Mouse (Mus musculus) hindbrain, postnatal 0 days (tissue): Measurements from ENCODE around the gene Crygn. TPM values are rescaled to one million over a fixed set of nuclear protein-coding genes. Genes with fewer than 3 reads are reported as not detected.

Source experiments
- ATAC-seq: fragments of 200-750 bp; cut with Nextera tagmentation; 2 replicates; pipeline ENCODE4 v1.8.0; 2017; ENCODE audit warnings: mild to moderate bottlenecking, moderate TSS enrichment, moderate library complexity
- DNase-seq: peaks from one replicate; pipeline ENCODE4 v3.0.0-alpha.2; 2015; ENCODE audit warnings: low spot score
- H3K27ac ChIP-seq: fragments of 300-500 bp; sonication (generic); 2 replicates; pipeline ENCODE4 v1.5.1; 2014; ENCODE audit warnings: mild to moderate bottlenecking
- H3K27me3 ChIP-seq: fragments of 300-500 bp; sonication (generic); 2 replicates; pipeline ENCODE4 v1.6.1; 2014; ENCODE audit warnings: low read length, mixed read lengths; ENCODE audit not compliant: insufficient read depth
- H3K36me3 ChIP-seq: fragments of 300-500 bp; sonication (generic); 2 replicates; pipeline ENCODE4 v1.6.1; 2014; ENCODE audit warnings: low read length, mixed read lengths; ENCODE audit not compliant: insufficient read depth
- H3K4me1 ChIP-seq: fragments of 300-500 bp; sonication (generic); 2 replicates; pipeline ENCODE4 v1.6.1; 2014; ENCODE audit warnings: antibody characterized with exemption, low read length, mixed read lengths; ENCODE audit not compliant: insufficient read depth
- H3K4me2 ChIP-seq: fragments of 300-500 bp; sonication (generic); 2 replicates; pipeline ENCODE4 v1.6.1; 2014; ENCODE audit warnings: low read depth, mild to moderate bottlenecking, low read length, moderate library complexity, mixed read lengths
- H3K4me3 ChIP-seq: fragments of 300-500 bp; sonication (generic); 2 replicates; pipeline ENCODE4 v1.5.1; 2014; ENCODE audit warnings: low read length
- H3K9ac ChIP-seq: fragments of 300-500 bp; sonication (generic); replicated peaks from 2 replicates; pipeline ENCODE4 v1.6.1; 2014; ENCODE audit warnings: mild to moderate bottlenecking, low read length, moderate library complexity, mixed read lengths
- H3K9me3 ChIP-seq: fragments of 300-500 bp; sonication (generic); 2 replicates; pipeline ENCODE4 v1.6.1; 2016; ENCODE audit warnings: low read length, mixed read lengths
- CTCF ChIP-seq: IDR thresholded peaks from 2 replicates; pipeline ENCODE4 v1.5.1; 2016; ENCODE audit warnings: antibody characterized with exemption, control low read depth, low read depth
- WGBS: fragments of 180-500 bp; shearing (Covaris S2); extraction: QIAGEN DNeasy Blood & Tissue Kit; methylation state at CpG from one replicate; pipeline ENCODE4 v1.1.7; 2014; 5-methylcytosine and 5-hydroxymethylcytosine counted together
- polyA plus RNA-seq: library from polyadenylated mRNA; unstranded; fragments of >200 nt; fragmentation: Nextera tagmentation; extraction: Ambion mirVana; gene quantifications from 2 replicates; pipeline ENCODE4 v1.2.1, GENCODE M21; 2015
- total RNA-seq: library from RNA; depleted of rRNA; stranded (reverse); fragments of >200 nt; gene quantifications from 2 replicates; pipeline ENCODE4 v1.2.3, GENCODE M21; 2014

The Crygn gene
- total and polyA plus RNA-seq, 2 experiments from 2014 or later = 5.4 TPM; not detected in 1

DNA sequence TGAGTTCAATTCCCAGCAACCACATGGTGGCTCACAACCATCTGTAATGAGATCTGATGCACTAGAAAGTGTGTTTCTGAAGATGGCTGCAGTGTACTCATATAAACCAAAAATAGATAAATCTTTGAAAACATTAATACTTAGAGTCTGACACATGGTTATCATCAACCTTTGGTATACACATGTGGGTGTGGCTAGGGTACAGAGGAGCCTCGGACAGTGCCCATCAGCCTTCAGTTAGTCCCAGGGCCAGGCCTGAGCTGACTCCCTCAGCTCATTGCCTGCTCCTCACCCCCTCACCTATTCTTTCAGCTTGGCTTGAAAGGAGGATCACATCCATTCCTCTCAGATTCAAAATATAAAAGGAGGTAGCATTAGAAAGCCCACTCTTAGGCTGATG is 19.3 kb downstream of the Crygn start:
- Histone ChIP-seq H3K4me2 (no peak overlapping the region), H3K4me1 (no peaks in the 10 kb centered on the region), H3K9ac (no peak overlapping the region), H3K36me3 (no peaks in the 10 kb centered on the region), H3K27me3 (no peaks in the 10 kb centered on the region), H3K27ac (no peak overlapping the region), H3K9me3 (no peaks in the 10 kb centered on the region), H3K4me3 (no peak overlapping the region)
- no peak for TF ChIP-seq CTCF
- 88% methylated on average over 1 of the region's 1 CpGs for WGBS
- ATAC-seq = no peak
- DNase-seq = no peak

DNA sequence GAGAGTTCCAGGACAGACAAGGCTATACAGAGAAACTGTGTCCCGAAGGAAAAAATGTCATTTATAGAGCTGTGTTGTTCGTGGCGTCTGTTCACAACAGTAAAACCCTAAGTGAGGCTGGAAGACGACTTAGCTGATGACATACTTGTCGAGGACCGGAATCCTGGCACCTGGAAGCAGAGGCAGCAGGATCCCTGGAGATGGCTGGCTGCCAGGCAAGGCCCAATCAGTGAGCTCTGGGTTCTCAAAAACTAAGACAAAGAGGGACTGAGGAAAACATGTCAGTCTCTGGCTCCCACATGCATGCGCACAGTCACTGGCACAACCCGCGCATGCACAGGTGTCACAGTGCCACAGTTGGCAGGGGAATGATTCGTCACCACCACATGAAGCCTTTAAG is 20.2 kb downstream of the Crygn start:
- DNase-seq (no peak), ATAC-seq (no peak)
- Histone ChIP-seq H3K4me2 (no peak overlapping the region), H3K36me3 (no peaks in the 10 kb centered on the region), H3K27ac (no peak overlapping the region), H3K27me3 (no peaks in the 10 kb centered on the region), H3K4me1 (no peaks in the 10 kb centered on the region), H3K9ac (no peak overlapping the region), H3K4me3 (no peak overlapping the region), H3K9me3 (no peaks in the 10 kb centered on the region)
- WGBS = 81% methylated on average over 10 of the region's 10 CpGs
- no peak for TF ChIP-seq CTCF

DNA sequence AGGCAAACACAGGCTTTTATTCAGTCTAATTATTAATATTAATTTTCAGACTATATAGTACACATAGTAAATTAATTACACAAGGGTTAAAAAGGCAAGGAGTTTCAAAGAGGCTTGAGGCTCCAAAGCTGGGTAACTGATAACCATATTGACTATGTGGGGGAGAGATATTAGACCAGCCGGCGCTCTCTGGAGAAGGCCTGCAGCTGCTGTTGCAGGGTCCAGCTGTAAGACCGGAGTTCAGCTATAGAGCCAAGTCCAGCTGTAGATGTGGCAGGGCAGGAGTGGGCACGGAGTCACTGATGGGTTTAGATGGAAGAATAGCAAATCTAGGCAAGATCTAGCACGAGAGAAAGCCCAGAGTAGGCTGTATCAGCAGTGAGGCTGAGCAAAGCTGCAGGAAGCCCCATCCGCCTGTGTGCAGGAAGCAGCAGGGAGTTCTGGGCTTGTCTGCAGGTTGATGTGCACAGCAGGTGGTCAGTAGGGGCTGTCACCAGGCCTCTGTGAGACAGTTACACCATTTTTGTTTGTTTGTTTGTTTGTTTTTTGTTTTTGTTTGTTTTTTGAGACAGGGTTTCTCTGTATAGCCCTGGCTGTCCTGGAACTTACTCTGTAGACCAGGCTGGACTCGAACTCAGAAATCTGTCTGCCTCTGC is 23.9 kb downstream of the Crygn start:
- Histone ChIP-seq H3K4me3 (no peak overlapping the region), H3K4me1 (peaks cover 12% of the 10 kb centered on the region; the same call in 1 of the 2 replicates), H3K27ac (no peak overlapping the region), H3K36me3 (no peaks in the 10 kb centered on the region), H3K9ac (no peak overlapping the region), H3K9me3 (no peaks in the 10 kb centered on the region), H3K27me3 (peaks cover 20% of the 10 kb centered on the region; the same call in 1 of the 2 replicates), H3K4me2 (no peak overlapping the region)
- 60% methylated on average over 7 of the region's 7 CpGs for WGBS
- DNase-seq (no peak), ATAC-seq (no peak)
- no peak for TF ChIP-seq CTCF

DNA sequence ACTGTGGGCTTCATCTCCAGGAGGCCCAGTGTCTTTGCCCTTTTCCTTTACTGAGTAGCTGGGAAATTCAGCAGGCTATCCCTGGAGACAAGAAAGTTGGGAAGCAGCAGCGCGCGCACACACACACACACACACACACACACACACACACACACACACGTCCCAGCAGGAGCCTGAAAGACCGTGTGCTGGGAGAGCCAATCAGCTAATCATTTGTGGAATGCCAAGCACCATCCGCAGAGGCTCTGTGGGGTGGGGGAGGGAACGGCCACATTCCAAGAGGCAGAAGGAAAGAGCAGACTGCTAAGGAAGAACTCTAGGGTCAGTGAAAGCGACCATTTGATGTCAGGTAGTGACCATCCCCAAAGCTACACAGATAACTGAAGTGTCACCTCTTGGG is 24.7 kb downstream of the Crygn start:
- ATAC-seq (no peak), DNase-seq (no peak)
- H3K27ac ChIP-seq = no peak overlapping the region
- H3K9me3 ChIP-seq = no peaks in the 10 kb centered on the region
- peaks cover 12% of the 10 kb centered on the region; the same call in 1 of the 2 replicates for H3K4me1 ChIP-seq
- no peak overlapping the region for H3K9ac ChIP-seq
- H3K4me3 ChIP-seq = no peak overlapping the region
- no peaks in the 10 kb centered on the region for H3K36me3 ChIP-seq
- 8% methylated on average over 8 of the region's 8 CpGs for WGBS
- TF ChIP-seq CTCF = no peak
- no peak overlapping the region for H3K4me2 ChIP-seq
- peaks cover 20% of the 10 kb centered on the region; the same call in 1 of the 2 replicates for H3K27me3 ChIP-seq

DNA sequence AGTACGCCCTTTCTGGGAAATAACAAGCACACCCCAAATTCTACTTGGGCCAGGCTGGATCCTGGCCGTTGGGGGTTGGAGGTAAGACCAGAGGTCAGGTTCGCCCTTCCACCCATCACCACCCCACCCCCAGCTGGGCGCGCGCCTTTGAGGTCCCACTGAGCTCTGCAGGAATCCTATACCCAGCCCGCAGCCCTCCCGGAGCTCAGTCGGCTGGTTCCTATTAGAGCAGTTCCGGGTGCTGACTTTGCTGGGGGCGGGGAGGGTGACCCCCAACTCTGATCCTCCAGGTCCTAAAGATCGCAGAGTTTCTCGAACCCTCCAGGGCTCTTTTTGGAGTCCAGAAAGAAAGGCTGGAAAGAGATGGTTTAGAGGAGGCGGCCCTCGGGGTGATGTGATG is 26.8 kb downstream of the Crygn start:
- peak overlapping the region; percentile 42 for H3K4me3 ChIP-seq
- no peak for ATAC-seq
- TF ChIP-seq CTCF = no peak
- no peaks in the 10 kb centered on the region for H3K9me3 ChIP-seq
- H3K27me3 ChIP-seq = peaks cover 20% of the 10 kb centered on the region; the same call in 1 of the 2 replicates
- WGBS = 7% methylated on average over 15 of the region's 15 CpGs
- H3K27ac ChIP-seq = peak overlapping the region; percentile 15; the same call in 1 of the 2 replicates
- H3K9ac ChIP-seq = peak overlapping the region; percentile 43; the same call in 1 of the 2 replicates
- peak overlapping the region; percentile 52 for H3K4me2 ChIP-seq
- H3K4me1 ChIP-seq = peaks cover 12% of the 10 kb centered on the region; the same call in 1 of the 2 replicates
- DNase-seq = no peak
- no peaks in the 10 kb centered on the region for H3K36me3 ChIP-seq

DNA sequence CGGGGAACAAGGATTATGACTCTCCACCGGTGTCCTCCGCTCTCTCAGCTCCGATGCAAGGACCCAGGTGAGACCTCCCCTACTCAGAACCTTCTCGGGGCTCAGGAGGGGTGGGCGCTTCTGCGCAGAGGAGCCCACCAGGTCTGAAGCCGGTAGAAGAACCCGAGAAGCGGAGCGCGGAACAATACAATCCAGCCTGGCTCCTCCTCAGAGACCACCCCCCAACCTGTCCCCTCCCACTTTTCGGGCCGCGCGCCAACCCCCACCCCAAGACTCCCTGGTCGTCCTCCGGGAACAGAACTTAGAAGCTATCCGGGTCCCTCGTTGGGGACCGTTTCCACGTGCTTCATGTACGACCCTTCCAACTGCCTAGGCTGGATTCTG is 27.3 kb downstream of the Crygn start, which contains the start of gene Wdr86:
Gene Wdr86 (minus strand): TSS at position 240 of the 384 bp plus-strand sequence.
- Histone ChIP-seq H3K4me2 (peak within 1 kb of the TSS; percentile 52), H3K9ac (peak within 1 kb of the TSS; percentile 43), H3K36me3 (no peaks in the 10 kb centered on the region), H3K27ac (peak within 1 kb of the TSS; percentile 15; the same call in 1 of the 2 replicates), H3K27me3 (peaks cover 20% of the 10 kb centered on the region; the same call in 1 of the 2 replicates), H3K9me3 (no peaks in the 10 kb centered on the region), H3K4me1 (peaks cover 12% of the 10 kb centered on the region; the same call in 1 of the 2 replicates), H3K4me3 (peak within 1 kb of the TSS; percentile 42)
- TF ChIP-seq CTCF = no peak
- WGBS = under 1% methylated on average over 21 of the region's 23 CpGs
- DNase-seq (no peak), ATAC-seq (peak; percentile 57)
